Mouse (Mus musculus): ENCODE data around the gene Gm49325. TPM values are rescaled to one million over a fixed set of nuclear protein-coding genes. Genes with fewer than 3 reads are reported as not detected.

The Gm49325 gene
- polyA plus RNA-seq, 1 experiment = not detected

DNA sequence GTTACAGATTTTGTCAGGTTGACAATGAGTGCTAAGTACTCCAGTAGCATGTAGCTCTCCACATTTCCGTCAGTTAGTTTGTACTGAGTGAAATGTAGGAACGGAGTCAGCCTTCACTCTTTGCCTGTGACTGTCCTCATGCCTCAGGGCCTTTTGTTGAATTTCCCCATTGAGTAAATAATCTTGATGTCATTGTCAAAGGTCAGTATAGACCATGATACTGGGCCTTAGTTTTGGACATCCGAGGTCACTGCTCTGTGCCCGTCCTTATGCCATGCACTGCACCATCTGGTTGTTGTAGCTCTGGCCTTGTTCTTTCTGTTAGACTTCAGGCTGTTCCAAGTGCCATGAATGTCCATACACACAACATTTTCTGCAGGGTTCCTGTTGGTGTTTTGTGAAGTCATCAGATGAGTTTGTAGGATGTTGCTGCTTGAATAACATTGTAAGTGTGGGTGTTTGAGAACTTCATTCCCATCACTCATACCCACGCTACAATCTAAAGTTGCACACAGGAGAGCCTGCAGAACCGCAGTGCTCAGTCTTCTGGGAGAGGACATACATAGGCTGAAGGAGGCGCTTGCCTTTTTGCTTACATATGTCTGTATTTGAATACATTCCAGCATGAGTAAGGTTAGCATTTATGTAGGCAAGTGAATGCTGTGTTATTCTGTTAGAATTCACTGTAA, 30.4 kb downstream of the Gm49325 start:
- DNase-seq = no peak
- Histone ChIP-seq H3K4me1 (replicated peaks; ENCODE audit: control insufficient read depth, insufficient read depth, low read length) (peaks cover 8% of the 10 kb centered on the region), H3K4me3 (ENCODE audit: control insufficient read depth, insufficient read depth, low read length) (no peak overlapping the region), H3K27ac (ENCODE audit: control insufficient read depth, insufficient read depth, low read length) (no peak overlapping the region), H3K27me3 (ENCODE audit: control insufficient read depth, insufficient read depth, low read length) (no peaks in the 10 kb centered on the region), H3K36me3 (ENCODE audit: control insufficient read depth, insufficient read depth, low read length) (peaks cover 27% of the 10 kb centered on the region)
- TF ChIP-seq CTCF (IDR thresholded peaks at IDR 0.05; ENCODE audit: borderline replicate concordance, control insufficient read depth, extremely low read depth, insufficient read depth, low read length, poor library complexity) = no peak
- no peak for TF ChIP-seq POLR2A (IDR thresholded peaks at IDR 0.05; ENCODE audit: control insufficient read depth, extremely low read depth, insufficient read depth, low read length, poor library complexity)
- WGBS = 98% methylated on average over 7 of the region's 7 CpGs

- TF ChIP-seq CTCF (IDR thresholded peaks at IDR 0.05; ENCODE audit: borderline replicate concordance, control insufficient read depth, extremely low read depth, insufficient read depth, low read length, poor library complexity) = no peak
- no peak for TF ChIP-seq POLR2A (IDR thresholded peaks at IDR 0.05; ENCODE audit: control insufficient read depth, extremely low read depth, insufficient read depth, low read length, poor library complexity)
- H3K27me3 ChIP-seq (ENCODE audit: control insufficient read depth, insufficient read depth, low read length) = no peaks in the 10 kb centered on the region
- H3K4me3 ChIP-seq (ENCODE audit: control insufficient read depth, insufficient read depth, low read length) = no peak overlapping the region
- 92% methylated on average over 6 of the region's 6 CpGs for WGBS
- H3K4me1 ChIP-seq (replicated peaks; ENCODE audit: control insufficient read depth, insufficient read depth, low read length) = peaks cover 6% of the 10 kb centered on the region
- H3K36me3 ChIP-seq (ENCODE audit: control insufficient read depth, insufficient read depth, low read length) = peaks cover 42% of the 10 kb centered on the region
- no peak for DNase-seq
- H3K27ac ChIP-seq (ENCODE audit: control insufficient read depth, insufficient read depth, low read length) = no peak overlapping the region
Measured at GRCm38 (mm10) chr10:77638956-77639355, 33.0 kb downstream of the Gm49325 start.

DNA sequence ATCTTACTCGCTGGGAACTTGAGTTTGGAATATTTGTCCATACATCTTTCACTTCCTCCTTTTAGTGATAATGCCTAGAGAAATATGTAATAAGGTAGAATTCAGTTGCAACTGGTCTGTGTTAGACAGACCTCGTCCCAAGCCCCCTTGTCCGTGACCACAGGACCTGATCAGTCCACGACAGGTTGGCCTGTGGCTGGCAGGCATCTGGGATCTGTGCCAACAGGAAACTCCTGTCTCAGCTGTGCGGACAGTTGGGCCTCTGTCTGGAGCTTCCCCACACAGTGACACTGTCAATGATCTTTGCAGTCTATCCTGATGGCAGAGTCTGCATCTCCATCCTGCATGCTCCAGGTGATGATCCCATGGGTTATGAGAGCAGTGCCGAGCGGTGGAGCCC, 37.2 kb downstream of the Gm49325 start:
- Histone ChIP-seq H3K36me3 (ENCODE audit: control insufficient read depth, insufficient read depth, low read length) (peaks cover 50% of the 10 kb centered on the region), H3K4me3 (ENCODE audit: control insufficient read depth, insufficient read depth, low read length) (no peak overlapping the region), H3K27me3 (ENCODE audit: control insufficient read depth, insufficient read depth, low read length) (no peaks in the 10 kb centered on the region), H3K4me1 (replicated peaks; ENCODE audit: control insufficient read depth, insufficient read depth, low read length) (no peaks in the 10 kb centered on the region), H3K27ac (ENCODE audit: control insufficient read depth, insufficient read depth, low read length) (no peak overlapping the region)
- WGBS = 62% methylated on average over 7 of the region's 7 CpGs
- TF ChIP-seq CTCF (IDR thresholded peaks at IDR 0.05; ENCODE audit: borderline replicate concordance, control insufficient read depth, extremely low read depth, insufficient read depth, low read length, poor library complexity) = no peak
- no peak for TF ChIP-seq POLR2A (IDR thresholded peaks at IDR 0.05; ENCODE audit: control insufficient read depth, extremely low read depth, insufficient read depth, low read length, poor library complexity)
- DNase-seq = no peak

- TF ChIP-seq POLR2A (IDR thresholded peaks at IDR 0.05; ENCODE audit: control insufficient read depth, extremely low read depth, insufficient read depth, low read length, poor library complexity) = no peak
- no peak for TF ChIP-seq CTCF (IDR thresholded peaks at IDR 0.05; ENCODE audit: borderline replicate concordance, control insufficient read depth, extremely low read depth, insufficient read depth, low read length, poor library complexity)
- H3K4me3 ChIP-seq (ENCODE audit: control insufficient read depth, insufficient read depth, low read length) = no peak overlapping the region
- no peaks in the 10 kb centered on the region for H3K27me3 ChIP-seq (ENCODE audit: control insufficient read depth, insufficient read depth, low read length)
- no peak for DNase-seq
- H3K27ac ChIP-seq (ENCODE audit: control insufficient read depth, insufficient read depth, low read length) = no peak overlapping the region
- H3K36me3 ChIP-seq (ENCODE audit: control insufficient read depth, insufficient read depth, low read length) = peaks cover 47% of the 10 kb centered on the region
- no peaks in the 10 kb centered on the region for H3K4me1 ChIP-seq (replicated peaks; ENCODE audit: control insufficient read depth, insufficient read depth, low read length)
- WGBS = 82% methylated on average over 5 of the region's 5 CpGs
Measured at GRCm38 (mm10) chr10:77645571-77645970, 39.6 kb downstream of the Gm49325 start.

DNA sequence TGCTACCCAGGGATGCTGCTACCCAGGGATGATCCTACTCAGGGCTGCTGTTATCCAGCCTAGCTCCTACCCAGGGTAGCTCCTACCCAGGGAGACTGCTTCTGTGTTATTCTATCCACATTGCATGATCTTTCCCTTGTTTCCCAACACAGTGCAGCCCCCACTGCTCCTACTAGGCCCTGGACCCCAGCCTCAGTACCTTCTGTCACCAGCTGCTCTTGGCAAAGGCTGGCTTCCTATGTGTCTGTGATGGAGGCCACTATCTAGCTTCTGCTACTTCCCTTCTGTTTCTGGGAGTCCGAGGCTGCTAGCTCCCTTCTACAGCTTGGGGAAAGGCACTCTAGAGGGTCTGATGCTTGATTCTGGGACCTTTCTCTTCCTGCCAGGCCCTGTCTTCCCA, 41.5 kb downstream of the Gm49325 start:
- no peaks in the 10 kb centered on the region for H3K4me1 ChIP-seq (replicated peaks; ENCODE audit: control insufficient read depth, insufficient read depth, low read length)
- no peaks in the 10 kb centered on the region for H3K27me3 ChIP-seq (ENCODE audit: control insufficient read depth, insufficient read depth, low read length)
- no peak overlapping the region for H3K27ac ChIP-seq (ENCODE audit: control insufficient read depth, insufficient read depth, low read length)
- no peak overlapping the region for H3K4me3 ChIP-seq (ENCODE audit: control insufficient read depth, insufficient read depth, low read length)
- no peak for DNase-seq
- H3K36me3 ChIP-seq (ENCODE audit: control insufficient read depth, insufficient read depth, low read length) = peaks cover 32% of the 10 kb centered on the region
- TF ChIP-seq CTCF (IDR thresholded peaks at IDR 0.05; ENCODE audit: borderline replicate concordance, control insufficient read depth, extremely low read depth, insufficient read depth, low read length, poor library complexity) = no peak
- no peak for TF ChIP-seq POLR2A (IDR thresholded peaks at IDR 0.05; ENCODE audit: control insufficient read depth, extremely low read depth, insufficient read depth, low read length, poor library complexity)
- WGBS = 68% methylated on average over 1 of the region's 1 CpGs

DNA sequence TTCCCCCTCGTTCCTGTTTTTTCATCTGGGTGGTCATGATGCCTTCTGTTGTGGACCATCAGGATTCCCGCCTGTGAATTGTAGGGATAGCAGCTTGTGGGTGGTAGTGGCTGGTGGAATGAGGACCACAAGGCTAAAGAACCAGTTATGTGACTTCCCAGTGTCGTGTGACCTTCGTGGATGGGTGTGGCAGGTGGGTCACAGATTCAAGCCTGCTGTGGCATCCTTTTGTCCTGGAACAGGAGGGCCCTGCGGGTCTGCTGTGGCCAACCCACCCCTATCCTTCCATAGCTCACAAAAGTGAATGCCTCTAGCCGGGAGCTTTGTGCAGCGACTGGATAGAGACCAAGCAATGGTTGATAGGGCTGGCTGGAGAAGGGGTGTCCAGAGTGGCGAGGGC, 41.9 kb downstream of the Gm49325 start:
- DNase-seq = no peak
- 93% methylated on average over 8 of the region's 8 CpGs for WGBS
- Histone ChIP-seq H3K36me3 (ENCODE audit: control insufficient read depth, insufficient read depth, low read length) (peaks cover 32% of the 10 kb centered on the region), H3K27me3 (ENCODE audit: control insufficient read depth, insufficient read depth, low read length) (no peaks in the 10 kb centered on the region), H3K27ac (ENCODE audit: control insufficient read depth, insufficient read depth, low read length) (no peak overlapping the region), H3K4me3 (ENCODE audit: control insufficient read depth, insufficient read depth, low read length) (no peak overlapping the region), H3K4me1 (replicated peaks; ENCODE audit: control insufficient read depth, insufficient read depth, low read length) (no peaks in the 10 kb centered on the region)
- TF ChIP-seq CTCF (IDR thresholded peaks at IDR 0.05; ENCODE audit: borderline replicate concordance, control insufficient read depth, extremely low read depth, insufficient read depth, low read length, poor library complexity) = no peak
- TF ChIP-seq POLR2A (IDR thresholded peaks at IDR 0.05; ENCODE audit: control insufficient read depth, extremely low read depth, insufficient read depth, low read length, poor library complexity) = no peak

- 94% methylated on average over 9 of the region's 9 CpGs for WGBS
Measured at GRCm38 (mm10) chr10:77652046-77652445, 46.0 kb downstream of the Gm49325 start.

More at GRCm38 (mm10) chr10:77652046-77652445, 46.0 kb downstream of the Gm49325 start:
- H3K4me1 ChIP-seq (replicated peaks; ENCODE audit: control insufficient read depth, insufficient read depth, low read length) = no peaks in the 10 kb centered on the region
- no peaks in the 10 kb centered on the region for H3K27me3 ChIP-seq (ENCODE audit: control insufficient read depth, insufficient read depth, low read length)
- H3K27ac ChIP-seq (ENCODE audit: control insufficient read depth, insufficient read depth, low read length) = no peak overlapping the region
- TF ChIP-seq CTCF (IDR thresholded peaks at IDR 0.05; ENCODE audit: borderline replicate concordance, control insufficient read depth, extremely low read depth, insufficient read depth, low read length, poor library complexity) = no peak
- H3K36me3 ChIP-seq (ENCODE audit: control insufficient read depth, insufficient read depth, low read length) = no peaks in the 10 kb centered on the region
- no peak for DNase-seq
- H3K4me3 ChIP-seq (ENCODE audit: control insufficient read depth, insufficient read depth, low read length) = no peak overlapping the region

All from thymus, adult 2 months (tissue).